Mouse (Mus musculus): ENCODE measurements around the gene Ctsll3. TPM values are rescaled to one million over a fixed set of nuclear protein-coding genes. Genes with fewer than 3 reads are reported as not detected.

The Ctsll3 gene
- not detected for total RNA-seq (2021)
- long read RNA-seq, experiment 1: 0 reads
- long read RNA-seq, experiment 2: 0 reads

- no peak for DNase-seq
- intact Hi-C loops (cut with DNase I): no loop called here
Observed at GRCm38 (mm10) chr13:60802749-60803148, at the start of gene Ctsll3. Gene Ctsll3, minus strand, starts transcription at chr13:60802849.

GRCm38 (mm10) chr13:60848241-60849120, 45.8 kb upstream of the Ctsll3 start:
- intact Hi-C loops (cut with DNase I): no loop called here
- DNase-seq: no peak

- intact Hi-C loops (cut with DNase I): no loop called here
- DNase-seq: no peak
Observed at GRCm38 (mm10) chr13:60843153-60843552, 40.5 kb upstream of the Ctsll3 start.

GRCm38 (mm10) chr13:60842703-60843102, 40.1 kb upstream of the Ctsll3 start:
- no peak for DNase-seq
- intact Hi-C loops (cut with DNase I): no loop called here

GRCm38 (mm10) chr13:60839353-60839902, 36.8 kb upstream of the Ctsll3 start:
- intact Hi-C loops (cut with DNase I): no loop called here
- DNase-seq: no peak

GRCm38 (mm10) chr13:60826052-60826451, 23.4 kb upstream of the Ctsll3 start:
- intact Hi-C loops (cut with DNase I): no loop called here
- no peak for DNase-seq

GRCm38 (mm10) chr13:60820486-60821175, 18.0 kb upstream of the Ctsll3 start:
- intact Hi-C loops (cut with DNase I): no loop called here

GRCm38 (mm10) chr13:60819469-60819868, 16.8 kb upstream of the Ctsll3 start:
- no peak for DNase-seq
- intact Hi-C loops (cut with DNase I): loop anchor here (5.0 kb wide), 1 partner anchor 57 kb away; no protein-coding TSS in a partner anchor

More at GRCm38 (mm10) chr13:60820486-60821175, 18.0 kb upstream of the Ctsll3 start:
- no peak for DNase-seq

GRCm38 (mm10) chr13:60813722-60814121, 11.1 kb upstream of the Ctsll3 start:
- intact Hi-C loops (cut with DNase I): no loop called here
- no peak for DNase-seq

- intact Hi-C loops (cut with DNase I): no loop called here
Observed at GRCm38 (mm10) chr13:60812768-60813167, 10.1 kb upstream of the Ctsll3 start.

GRCm38 (mm10) chr13:60809690-60810089, 7.0 kb upstream of the Ctsll3 start:
- DNase-seq: no peak
- intact Hi-C loops (cut with DNase I): no loop called here

More at GRCm38 (mm10) chr13:60812768-60813167, 10.1 kb upstream of the Ctsll3 start:
- no peak for DNase-seq

GRCm38 (mm10) chr13:60789466-60789865, 13.2 kb downstream of the Ctsll3 start:
- no peak for DNase-seq
- intact Hi-C loops (cut with DNase I): no loop called here

- intact Hi-C loops (cut with DNase I): no loop called here
- no peak for DNase-seq
Observed at GRCm38 (mm10) chr13:60786264-60786663, 16.4 kb downstream of the Ctsll3 start, which contains the start of gene BC051665. Gene BC051665, minus strand, starts transcription at chr13:60786364.

GRCm38 (mm10) chr13:60783301-60783700, 19.3 kb downstream of the Ctsll3 start:
- intact Hi-C loops (cut with DNase I): no loop called here
- DNase-seq: no peak

GRCm38 (mm10) chr13:60780534-60780933, 22.1 kb downstream of the Ctsll3 start:
- intact Hi-C loops (cut with DNase I): no loop called here

GRCm38 (mm10) chr13:60761161-60761560, 41.5 kb downstream of the Ctsll3 start:
- DNase-seq: no peak
- intact Hi-C loops (cut with DNase I): loop anchor here (5.0 kb wide), 1 partner anchor 56 kb away; no protein-coding TSS in a partner anchor

More at GRCm38 (mm10) chr13:60780534-60780933, 22.1 kb downstream of the Ctsll3 start:
- DNase-seq: no peak

- intact Hi-C loops (cut with DNase I): loop anchor here (5.0 kb wide), 1 partner anchor 57 kb away; no protein-coding TSS in a partner anchor
- no peak for DNase-seq
Observed at GRCm38 (mm10) chr13:60760392-60760791, 42.3 kb downstream of the Ctsll3 start.

GRCm38 (mm10) chr13:60759136-60759535, 43.5 kb downstream of the Ctsll3 start:
- intact Hi-C loops (cut with DNase I): no loop called here
- DNase-seq: peak; percentile 29 to 40

GRCm38 (mm10) chr13:60757292-60757691, 45.4 kb downstream of the Ctsll3 start:
- no peak for DNase-seq
- intact Hi-C loops (cut with DNase I): no loop called here

GRCm38 (mm10) chr13:60755251-60755650, 47.4 kb downstream of the Ctsll3 start:
- DNase-seq: no peak
- intact Hi-C loops (cut with DNase I): no loop called here

GRCm38 (mm10) chr13:60753216-60753615, 49.4 kb downstream of the Ctsll3 start:
- intact Hi-C loops (cut with DNase I): no loop called here

More at GRCm38 (mm10) chr13:60753216-60753615, 49.4 kb downstream of the Ctsll3 start:
- DNase-seq: no peak

Data from gastrocnemius, postnatal 36 days (tissue).